Mouse (Mus musculus): ENCODE data around the gene H2al3. TPM values are rescaled to one million over a fixed set of nuclear protein-coding genes. Genes with fewer than 3 reads are reported as not detected.

The H2al3 gene
- not detected in 2 replicates for polyA plus RNA-seq (2015; fragmentation: Nextera tagmentation; extraction: Ambion mirVana)

- 57% methylated on average over 1 of the region's 1 CpGs for WGBS
- no peaks in the 10 kb centered on the region for H3K4me1 ChIP-seq
- no peaks in the 10 kb centered on the region for H3K9me3 ChIP-seq (replicated peaks)
- ATAC-seq (replicated peaks; ENCODE audit: low FRiP score) = no peak
- no peak within 1 kb of the TSS for H3K27ac ChIP-seq
- H3K27me3 ChIP-seq = no peaks in the 10 kb centered on the region
- H3K4me3 ChIP-seq (replicated peaks) = no peak within 1 kb of the TSS
- H3K36me3 ChIP-seq = no peaks in the 10 kb centered on the region
- no peak within 1 kb of the TSS for H3K4me2 ChIP-seq
- H3K9ac ChIP-seq = no peak within 1 kb of the TSS
Observed at GRCm38 (mm10) chrX:9849403-9849802, at the start of gene H2al3. H2al3 (plus strand) TSS chrX:9849703.

GRCm38 (mm10) chrX:9810101-9810500, 39.4 kb upstream of the H2al3 start:
- no peaks in the 10 kb centered on the region for H3K36me3 ChIP-seq
- no peaks in the 10 kb centered on the region for H3K9me3 ChIP-seq (replicated peaks)
- no peaks in the 10 kb centered on the region for H3K27me3 ChIP-seq
- no peak overlapping the region for H3K9ac ChIP-seq
- no peaks in the 10 kb centered on the region for H3K4me1 ChIP-seq
- no peak overlapping the region for H3K4me3 ChIP-seq (replicated peaks)
- H3K27ac ChIP-seq = no peak overlapping the region
- no peak for ATAC-seq (replicated peaks; ENCODE audit: low FRiP score)
- H3K4me2 ChIP-seq = no peak overlapping the region
- 85% methylated on average over 1 of the region's 1 CpGs for WGBS

- H3K27me3 ChIP-seq = no peaks in the 10 kb centered on the region
- H3K9ac ChIP-seq = no peak overlapping the region
- H3K27ac ChIP-seq = no peak overlapping the region
- no peaks in the 10 kb centered on the region for H3K9me3 ChIP-seq (replicated peaks)
- no peaks in the 10 kb centered on the region for H3K4me1 ChIP-seq
- no peaks in the 10 kb centered on the region for H3K36me3 ChIP-seq
- H3K4me3 ChIP-seq (replicated peaks) = no peak overlapping the region
- H3K4me2 ChIP-seq = no peak overlapping the region
- ATAC-seq (replicated peaks; ENCODE audit: low FRiP score) = no peak
Observed at GRCm38 (mm10) chrX:9812469-9812868, 37.0 kb upstream of the H2al3 start.

- ATAC-seq (replicated peaks; ENCODE audit: low FRiP score) = no peak
- Histone ChIP-seq H3K4me2 (no peak overlapping the region), H3K27me3 (no peaks in the 10 kb centered on the region), H3K36me3 (no peaks in the 10 kb centered on the region), H3K4me3 (replicated peaks) (no peak overlapping the region), H3K9me3 (replicated peaks) (no peaks in the 10 kb centered on the region), H3K4me1 (no peaks in the 10 kb centered on the region), H3K27ac (no peak overlapping the region), H3K9ac (no peak overlapping the region)
- WGBS = 71% methylated on average over 2 of the region's 2 CpGs
Observed at GRCm38 (mm10) chrX:9834779-9835178, 14.7 kb upstream of the H2al3 start.

GRCm38 (mm10) chrX:9846628-9847027, 2.9 kb upstream of the H2al3 start, which contains the start of gene Hypm:
Hypm (plus strand) TSS chrX:9846928.
- Histone ChIP-seq H3K27ac (no peak within 1 kb of the TSS), H3K4me2 (no peak within 1 kb of the TSS), H3K36me3 (no peaks in the 10 kb centered on the region), H3K4me1 (no peaks in the 10 kb centered on the region), H3K9me3 (replicated peaks) (no peaks in the 10 kb centered on the region), H3K27me3 (no peaks in the 10 kb centered on the region), H3K4me3 (replicated peaks) (no peak within 1 kb of the TSS), H3K9ac (no peak within 1 kb of the TSS)
- ATAC-seq (replicated peaks; ENCODE audit: low FRiP score) = no peak
- 75% methylated on average over 3 of the region's 3 CpGs for WGBS

GRCm38 (mm10) chrX:9861859-9862258, 12.4 kb downstream of the H2al3 start:
- Histone ChIP-seq H3K4me3 (replicated peaks) (no peak overlapping the region), H3K4me2 (no peak overlapping the region), H3K27ac (no peak overlapping the region), H3K36me3 (no peaks in the 10 kb centered on the region), H3K9ac (no peak overlapping the region), H3K27me3 (no peaks in the 10 kb centered on the region), H3K4me1 (no peaks in the 10 kb centered on the region), H3K9me3 (replicated peaks) (no peaks in the 10 kb centered on the region)
- 55% methylated on average over 2 of the region's 2 CpGs for WGBS
- ATAC-seq (replicated peaks; ENCODE audit: low FRiP score) = no peak

GRCm38 (mm10) chrX:9875519-9875918, 26.0 kb downstream of the H2al3 start:
- Histone ChIP-seq H3K4me1 (no peaks in the 10 kb centered on the region), H3K9ac (no peak overlapping the region), H3K27ac (no peak overlapping the region), H3K36me3 (no peaks in the 10 kb centered on the region), H3K4me2 (no peak overlapping the region), H3K4me3 (replicated peaks) (no peak overlapping the region), H3K27me3 (no peaks in the 10 kb centered on the region), H3K9me3 (replicated peaks) (no peaks in the 10 kb centered on the region)
- WGBS = 78% methylated on average over 2 of the region's 2 CpGs
- ATAC-seq (replicated peaks; ENCODE audit: low FRiP score) = no peak

- ATAC-seq (replicated peaks; ENCODE audit: low FRiP score) = no peak
- H3K27ac ChIP-seq = no peak within 1 kb of the TSS
- H3K9me3 ChIP-seq (replicated peaks) = no peaks in the 10 kb centered on the region
- no peak within 1 kb of the TSS for H3K4me2 ChIP-seq
- no peaks in the 10 kb centered on the region for H3K36me3 ChIP-seq
- 57% methylated on average over 2 of the region's 2 CpGs for WGBS
- no peaks in the 10 kb centered on the region for H3K27me3 ChIP-seq
- no peaks in the 10 kb centered on the region for H3K4me1 ChIP-seq
- H3K9ac ChIP-seq = no peak within 1 kb of the TSS
- no peak within 1 kb of the TSS for H3K4me3 ChIP-seq (replicated peaks)
Observed at GRCm38 (mm10) chrX:9885322-9885721, 35.8 kb downstream of the H2al3 start, which contains the start of gene Sytl5. Sytl5 (plus strand) TSS chrX:9885622.

Other genes starting within 250 kb of the H2al3 start
- 55.4 and 57.1 TPM in 2 replicates for gene Dynlt3, start 186.7 kb upstream of the H2al3 start, polyA plus RNA-seq (2015; fragmentation: Nextera tagmentation; extraction: Ambion mirVana)
- not detected in 2 replicates for gene Hypm, start 2.8 kb upstream of the H2al3 start, polyA plus RNA-seq (2015; fragmentation: Nextera tagmentation; extraction: Ambion mirVana)
- gene Sytl5, start 35.9 kb downstream of the H2al3 start, polyA plus RNA-seq (2015; fragmentation: Nextera tagmentation; extraction: Ambion mirVana) = 1.0 and 1.4 TPM in 2 replicates

All from kidney, embryonic 15.5 days (tissue).